Mouse (Mus musculus): ENCODE measurements around the gene Fgfr3. TPM values are rescaled to one million over a fixed set of nuclear protein-coding genes. Genes with fewer than 3 reads are reported as not detected.

Fgfr3 gene
- polyA plus RNA-seq, 1 experiment from 2014 or later: 23.5 TPM

DNA sequence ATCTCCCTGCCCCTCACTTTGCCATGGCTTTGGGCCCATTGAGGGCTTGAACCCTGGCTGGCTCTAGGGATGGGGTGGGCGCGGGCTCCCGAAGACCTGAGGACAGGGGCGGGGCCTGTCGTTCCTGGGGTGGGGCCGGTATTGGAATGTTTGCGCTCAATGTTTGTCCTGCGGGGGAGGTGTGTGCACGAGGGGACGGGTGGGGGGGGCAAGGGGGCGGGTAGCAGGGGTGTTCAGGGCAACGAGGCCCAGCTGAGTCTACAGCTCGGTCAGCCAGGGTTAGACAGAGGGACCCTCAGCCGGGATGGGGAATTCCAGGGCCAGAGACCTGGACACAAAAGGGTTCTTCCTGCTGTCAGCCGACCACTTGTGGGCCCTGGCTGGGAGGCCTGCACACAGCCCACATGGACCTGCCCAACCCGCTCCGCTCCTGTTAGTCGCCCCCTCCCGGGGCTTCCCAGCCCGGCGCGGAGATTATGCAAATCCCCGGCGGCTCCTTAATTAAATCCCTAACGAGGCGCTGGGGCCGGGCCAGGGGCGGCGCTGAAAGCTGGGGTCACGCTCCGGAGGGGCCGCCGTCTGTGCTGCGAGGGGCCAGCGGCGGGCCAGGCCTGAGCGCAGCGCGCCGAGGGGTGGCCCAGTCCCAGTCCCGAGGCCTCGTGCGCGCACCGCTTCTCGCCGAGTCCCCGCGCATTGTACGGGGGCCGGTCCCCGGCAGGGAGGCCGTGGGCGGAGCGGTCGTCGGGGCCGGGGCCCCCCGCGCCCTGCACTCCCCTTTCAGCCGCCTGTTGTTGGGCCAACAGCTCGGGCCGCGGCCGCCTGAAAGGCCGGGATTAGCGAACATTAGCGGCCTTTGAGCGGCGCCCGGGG, 26.4 kb upstream of the Fgfr3 start:
- H3K9me3 ChIP-seq (ENCODE audit: control insufficient read depth, low read depth, low read length): no peaks in the 10 kb centered on the region
- WGBS: 3% methylated on average over 71 of the region's 71 CpGs
- H3K9ac ChIP-seq (replicated peaks; ENCODE audit: low read depth, low read length): peak overlapping the region; percentile 69
- H3K4me3 ChIP-seq (ENCODE audit: low read depth, low read length): peak overlapping the region; percentile 41
- peak overlapping the region; percentile 95 for H3K27ac ChIP-seq (ENCODE audit: low read length)
- no peaks in the 10 kb centered on the region for H3K27me3 ChIP-seq (ENCODE audit: control insufficient read depth, insufficient read depth, low read length)
- peaks cover 56% of the 10 kb centered on the region for H3K4me1 ChIP-seq (ENCODE audit: control insufficient read depth, insufficient read depth, low read length)
- peak; percentile 60 for ATAC-seq (ENCODE audit: insufficient number of reproducible peaks, insufficient read depth, low FRiP score, low read depth)
- H3K36me3 ChIP-seq (ENCODE audit: control insufficient read depth, insufficient read depth, low read length): no peaks in the 10 kb centered on the region
- H3K4me2 ChIP-seq (replicated peaks; ENCODE audit: low read depth, low read length): peak overlapping the region; percentile 89

DNA sequence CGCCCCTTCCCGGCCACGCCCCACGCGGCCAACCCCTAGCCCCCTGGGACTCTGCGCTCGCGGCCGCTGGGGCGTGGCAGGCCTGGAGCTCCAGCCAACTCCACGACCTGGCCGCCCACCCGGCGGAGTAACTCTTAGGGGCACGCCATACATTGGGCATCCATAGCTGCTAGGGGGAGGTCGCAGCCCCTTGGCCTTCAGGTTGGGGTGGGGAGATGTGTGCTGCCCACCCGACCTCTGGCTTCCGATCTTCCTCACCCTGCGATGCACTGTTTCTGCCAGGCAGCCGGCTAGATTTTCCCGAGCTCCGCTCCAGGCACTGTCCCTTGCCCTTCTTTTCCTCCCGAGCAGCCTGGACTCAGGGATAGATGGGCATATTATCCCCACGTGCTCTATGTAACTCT, 25.8 kb upstream of the Fgfr3 start:
- Histone ChIP-seq H3K27me3 (ENCODE audit: control insufficient read depth, insufficient read depth, low read length) (no peaks in the 10 kb centered on the region), H3K4me2 (replicated peaks; ENCODE audit: low read depth, low read length) (peak overlapping the region; percentile 89), H3K36me3 (ENCODE audit: control insufficient read depth, insufficient read depth, low read length) (no peaks in the 10 kb centered on the region), H3K4me1 (ENCODE audit: control insufficient read depth, insufficient read depth, low read length) (peaks cover 56% of the 10 kb centered on the region), H3K27ac (ENCODE audit: low read length) (peak overlapping the region; percentile 95), H3K4me3 (ENCODE audit: low read depth, low read length) (peak overlapping the region; percentile 41), H3K9ac (replicated peaks; ENCODE audit: low read depth, low read length) (peak overlapping the region; percentile 69), H3K9me3 (ENCODE audit: control insufficient read depth, low read depth, low read length) (no peaks in the 10 kb centered on the region)
- 10% methylated on average over 24 of the region's 24 CpGs for WGBS
- ATAC-seq (ENCODE audit: insufficient number of reproducible peaks, insufficient read depth, low FRiP score, low read depth): peak; percentile 35; the same call in 1 of the 2 replicates

DNA sequence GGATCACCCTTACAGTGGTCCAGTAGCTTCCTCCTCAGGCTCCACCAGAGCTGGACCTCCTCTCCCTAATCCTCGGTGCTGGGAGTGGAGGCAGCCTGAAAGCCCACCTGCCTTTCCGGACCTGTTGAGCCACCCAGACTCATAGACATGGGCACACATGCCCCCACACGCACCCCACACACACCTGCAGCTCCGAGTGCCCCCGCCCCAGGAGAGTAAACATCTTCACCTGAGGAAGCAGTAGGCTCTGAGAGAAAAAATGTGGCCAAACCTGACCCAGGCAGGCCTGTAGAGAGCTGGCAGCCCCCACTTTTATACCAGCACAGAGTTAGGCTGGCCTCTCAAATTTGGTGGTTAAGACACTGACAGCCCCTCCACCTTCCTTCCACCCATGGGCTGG, 25.0 kb upstream of the Fgfr3 start:
- Histone ChIP-seq H3K36me3 (ENCODE audit: control insufficient read depth, insufficient read depth, low read length) (no peaks in the 10 kb centered on the region), H3K4me2 (replicated peaks; ENCODE audit: low read depth, low read length) (no peak overlapping the region), H3K27me3 (ENCODE audit: control insufficient read depth, insufficient read depth, low read length) (no peaks in the 10 kb centered on the region), H3K4me1 (ENCODE audit: control insufficient read depth, insufficient read depth, low read length) (peaks cover 56% of the 10 kb centered on the region), H3K27ac (ENCODE audit: low read length) (peak overlapping the region; percentile 95), H3K9me3 (ENCODE audit: control insufficient read depth, low read depth, low read length) (no peaks in the 10 kb centered on the region), H3K9ac (replicated peaks; ENCODE audit: low read depth, low read length) (no peak overlapping the region), H3K4me3 (ENCODE audit: low read depth, low read length) (no peak overlapping the region)
- 58% methylated on average over 5 of the region's 5 CpGs for WGBS
- ATAC-seq (ENCODE audit: insufficient number of reproducible peaks, insufficient read depth, low FRiP score, low read depth): peak; percentile 50

DNA sequence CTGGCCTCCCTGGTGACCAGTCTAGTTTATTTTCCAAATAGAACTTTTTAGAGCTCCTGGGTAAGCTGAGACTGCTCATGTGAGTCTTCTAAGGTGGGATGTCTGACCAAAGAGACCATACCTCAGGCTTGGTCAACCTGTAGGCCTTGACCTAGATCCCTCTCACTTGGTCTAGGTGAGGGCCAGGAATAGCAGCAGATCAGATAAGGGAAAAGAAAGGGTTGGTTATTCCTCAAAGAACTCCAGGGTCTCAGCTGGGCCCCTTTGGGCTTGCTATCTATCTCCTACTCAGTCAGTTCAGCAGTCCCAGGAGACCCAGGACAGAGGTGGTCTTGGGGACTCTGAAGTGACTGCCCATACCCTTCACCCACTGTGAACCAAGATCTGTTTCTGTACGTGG, 23.9 kb upstream of the Fgfr3 start:
- Histone ChIP-seq H3K4me1 (ENCODE audit: control insufficient read depth, insufficient read depth, low read length) (peaks cover 50% of the 10 kb centered on the region), H3K4me2 (replicated peaks; ENCODE audit: low read depth, low read length) (0 out of 2 replicates have a peak overlapping the region, but pooled peaks have one; percentile 10), H3K36me3 (ENCODE audit: control insufficient read depth, insufficient read depth, low read length) (no peaks in the 10 kb centered on the region), H3K27me3 (ENCODE audit: control insufficient read depth, insufficient read depth, low read length) (no peaks in the 10 kb centered on the region), H3K9me3 (ENCODE audit: control insufficient read depth, low read depth, low read length) (no peaks in the 10 kb centered on the region), H3K4me3 (ENCODE audit: low read depth, low read length) (no peak overlapping the region), H3K27ac (ENCODE audit: low read length) (peak overlapping the region; percentile 95), H3K9ac (replicated peaks; ENCODE audit: low read depth, low read length) (no peak overlapping the region)
- no peak for ATAC-seq (ENCODE audit: insufficient number of reproducible peaks, insufficient read depth, low FRiP score, low read depth)
- 89% methylated on average over 1 of the region's 1 CpGs for WGBS

DNA sequence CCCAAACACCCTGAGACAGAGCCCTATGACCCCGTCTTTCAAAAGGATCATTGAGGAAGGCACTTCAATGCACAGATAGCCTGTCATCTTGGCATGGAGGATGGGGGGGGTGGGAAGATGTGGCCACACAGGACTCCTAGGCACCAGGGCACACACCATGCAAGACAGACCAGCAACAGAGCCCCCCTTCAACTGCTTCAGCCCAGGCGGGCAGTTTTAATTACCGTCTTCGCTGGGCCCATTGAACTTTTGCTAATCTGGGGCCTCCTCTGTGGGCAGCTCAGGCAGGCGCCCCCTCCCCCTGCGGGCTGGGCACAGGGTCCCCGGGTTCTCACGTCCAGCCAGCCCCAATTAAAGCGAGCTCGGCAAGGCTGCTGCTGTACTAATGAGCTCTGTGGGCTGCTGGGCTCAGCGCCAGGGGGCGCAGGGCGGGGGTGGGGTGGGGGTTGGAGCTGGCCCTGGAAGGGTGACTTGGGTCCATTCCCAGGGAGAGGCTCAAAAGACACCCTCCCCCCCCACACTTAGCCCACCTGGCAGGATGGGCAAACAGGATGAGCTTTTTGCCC, 23.4 kb upstream of the Fgfr3 start:
- Histone ChIP-seq H3K27me3 (ENCODE audit: control insufficient read depth, insufficient read depth, low read length) (no peaks in the 10 kb centered on the region), H3K9ac (replicated peaks; ENCODE audit: low read depth, low read length) (no peak overlapping the region), H3K36me3 (ENCODE audit: control insufficient read depth, insufficient read depth, low read length) (no peaks in the 10 kb centered on the region), H3K4me1 (ENCODE audit: control insufficient read depth, insufficient read depth, low read length) (peaks cover 45% of the 10 kb centered on the region), H3K4me2 (replicated peaks; ENCODE audit: low read depth, low read length) (0 out of 2 replicates have a peak overlapping the region, but pooled peaks have one; percentile 10), H3K9me3 (ENCODE audit: control insufficient read depth, low read depth, low read length) (no peaks in the 10 kb centered on the region), H3K4me3 (ENCODE audit: low read depth, low read length) (no peak overlapping the region), H3K27ac (ENCODE audit: low read length) (peak overlapping the region; percentile 95; the same call in 1 of the 2 replicates)
- no peak for ATAC-seq (ENCODE audit: insufficient number of reproducible peaks, insufficient read depth, low FRiP score, low read depth)
- 31% methylated on average over 13 of the region's 13 CpGs for WGBS

DNA sequence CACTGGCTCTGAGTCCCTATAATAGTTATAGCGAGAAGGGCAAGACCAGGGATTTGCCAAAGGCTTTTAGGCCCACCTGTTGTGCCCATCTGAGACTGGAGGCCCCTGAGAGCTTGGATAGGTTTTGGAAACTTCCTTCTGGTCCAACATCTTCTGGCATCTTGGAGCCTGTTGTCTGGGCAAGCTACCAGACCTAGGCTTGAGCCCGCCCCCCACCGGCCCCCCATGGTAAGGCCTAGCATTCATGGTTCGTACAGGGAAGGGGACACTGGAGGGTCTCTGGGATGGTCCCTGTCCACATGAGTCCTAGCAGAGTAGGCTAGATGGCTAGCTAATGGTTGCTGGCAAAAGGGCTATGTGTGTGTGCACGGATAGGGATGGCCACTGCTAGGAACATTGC, 22.8 kb upstream of the Fgfr3 start:
- Histone ChIP-seq H3K4me1 (ENCODE audit: control insufficient read depth, insufficient read depth, low read length) (peaks cover 42% of the 10 kb centered on the region), H3K36me3 (ENCODE audit: control insufficient read depth, insufficient read depth, low read length) (no peaks in the 10 kb centered on the region), H3K9ac (replicated peaks; ENCODE audit: low read depth, low read length) (no peak overlapping the region), H3K27ac (ENCODE audit: low read length) (no peak overlapping the region), H3K27me3 (ENCODE audit: control insufficient read depth, insufficient read depth, low read length) (no peaks in the 10 kb centered on the region), H3K4me3 (ENCODE audit: low read depth, low read length) (no peak overlapping the region), H3K4me2 (replicated peaks; ENCODE audit: low read depth, low read length) (no peak overlapping the region), H3K9me3 (ENCODE audit: control insufficient read depth, low read depth, low read length) (no peaks in the 10 kb centered on the region)
- 88% methylated on average over 5 of the region's 5 CpGs for WGBS
- ATAC-seq (ENCODE audit: insufficient number of reproducible peaks, insufficient read depth, low FRiP score, low read depth): no peak

DNA sequence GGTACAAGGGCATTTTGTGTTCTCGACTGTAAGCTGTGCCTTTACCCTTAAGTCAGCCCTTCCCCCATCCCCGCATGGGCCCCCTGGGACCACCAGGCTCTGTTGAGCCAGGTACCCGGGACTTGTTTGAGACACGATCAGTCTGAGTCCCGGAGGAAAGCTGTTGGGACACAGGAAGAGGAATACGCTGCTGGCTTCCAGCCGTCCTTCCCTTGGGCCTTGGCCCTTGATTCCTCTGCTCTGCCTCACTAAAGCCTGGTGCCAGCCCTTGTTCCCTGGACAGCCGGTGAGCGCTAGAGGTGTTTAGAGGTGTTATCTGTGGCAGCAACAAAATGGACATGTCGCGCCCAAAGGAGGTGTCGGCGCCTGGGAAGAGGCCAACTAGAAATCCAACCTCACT, 21.5 kb upstream of the Fgfr3 start:
- peaks cover 40% of the 10 kb centered on the region for H3K4me1 ChIP-seq (ENCODE audit: control insufficient read depth, insufficient read depth, low read length)
- ATAC-seq (ENCODE audit: insufficient number of reproducible peaks, insufficient read depth, low FRiP score, low read depth): no peak
- H3K27ac ChIP-seq (ENCODE audit: low read length): no peak overlapping the region
- H3K9ac ChIP-seq (replicated peaks; ENCODE audit: low read depth, low read length): no peak overlapping the region
- H3K4me2 ChIP-seq (replicated peaks; ENCODE audit: low read depth, low read length): no peak overlapping the region
- H3K9me3 ChIP-seq (ENCODE audit: control insufficient read depth, low read depth, low read length): no peaks in the 10 kb centered on the region
- H3K4me3 ChIP-seq (ENCODE audit: low read depth, low read length): no peak overlapping the region
- 29% methylated on average over 13 of the region's 13 CpGs for WGBS
- H3K27me3 ChIP-seq (ENCODE audit: control insufficient read depth, insufficient read depth, low read length): no peaks in the 10 kb centered on the region
- no peaks in the 10 kb centered on the region for H3K36me3 ChIP-seq (ENCODE audit: control insufficient read depth, insufficient read depth, low read length)

DNA sequence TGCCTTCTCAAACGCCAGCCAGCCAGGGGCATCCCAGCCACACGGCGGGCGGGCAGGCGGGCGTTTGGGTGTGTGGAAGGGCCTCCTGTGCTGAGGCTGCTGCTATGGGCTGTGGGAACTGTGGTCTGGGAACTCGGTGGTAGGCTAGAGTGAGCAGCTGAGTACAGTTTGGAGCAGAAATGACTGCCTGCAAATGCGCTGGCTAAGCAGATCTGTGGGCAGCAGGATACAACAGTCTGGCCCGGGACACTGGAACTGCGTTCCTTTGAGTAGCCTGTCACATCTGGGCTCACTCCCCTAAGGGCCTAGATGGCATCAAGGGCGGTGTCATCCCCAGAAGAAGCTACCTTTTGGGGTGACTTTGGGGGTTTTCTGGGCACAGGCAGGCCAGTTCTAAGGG, 19.6 kb upstream of the Fgfr3 start:
- H3K9ac ChIP-seq (replicated peaks; ENCODE audit: low read depth, low read length): no peak overlapping the region
- H3K4me2 ChIP-seq (replicated peaks; ENCODE audit: low read depth, low read length): no peak overlapping the region
- no peaks in the 10 kb centered on the region for H3K27me3 ChIP-seq (ENCODE audit: control insufficient read depth, insufficient read depth, low read length)
- WGBS: 80% methylated on average over 11 of the region's 11 CpGs
- peaks cover 36% of the 10 kb centered on the region for H3K4me1 ChIP-seq (ENCODE audit: control insufficient read depth, insufficient read depth, low read length)
- no peak overlapping the region for H3K27ac ChIP-seq (ENCODE audit: low read length)
- no peak for ATAC-seq (ENCODE audit: insufficient number of reproducible peaks, insufficient read depth, low FRiP score, low read depth)
- H3K9me3 ChIP-seq (ENCODE audit: control insufficient read depth, low read depth, low read length): no peaks in the 10 kb centered on the region
- no peaks in the 10 kb centered on the region for H3K36me3 ChIP-seq (ENCODE audit: control insufficient read depth, insufficient read depth, low read length)
- no peak overlapping the region for H3K4me3 ChIP-seq (ENCODE audit: low read depth, low read length)

All from stomach, embryonic 14.5 days (tissue).